Mouse (Mus musculus) embryonic fibroblast, embryonic 13.5 days (primary cell): ENCODE measurements around the gene Neb. TPM values are rescaled to one million over a fixed set of nuclear protein-coding genes. Genes with fewer than 3 reads are reported as not detected.
A peak's percentile ranks its signal among the peaks of the same experiment; 100 is the strongest.

Source experiments
- H3K27ac ChIP-seq: 2 replicates; pipeline ENCODE4 v1.5.1; 2012; ENCODE audit warnings: low read length, control low read depth, inconsistent platforms; ENCODE audit not compliant: insufficient read depth
- H3K4me1 ChIP-seq: 2 replicates; pipeline ENCODE4 v1.6.1; 2011; ENCODE audit warnings: low read length; ENCODE audit not compliant: control insufficient read depth, insufficient read depth
- H3K4me3 ChIP-seq: 2 replicates; pipeline ENCODE4 v1.5.1; 2011; ENCODE audit warnings: mild to moderate bottlenecking, control low read depth, low read length; ENCODE audit not compliant: insufficient read depth
- CTCF ChIP-seq: IDR thresholded peaks from 2 replicates; pipeline ENCODE4 v1.5.1; 2011; ENCODE audit warnings: mild to moderate bottlenecking, control low read depth, low read length, moderate library complexity, borderline replicate concordance; ENCODE audit not compliant: insufficient read depth
- POLR2A ChIP-seq: IDR thresholded peaks from 2 replicates; pipeline ENCODE4 v1.6.1; 2011; ENCODE audit warnings: low read depth, mild to moderate bottlenecking, control low read depth, low read length, moderate library complexity
- polyA plus RNA-seq: library from polyadenylated mRNA; stranded (reverse); fragments of >200 nt; gene quantifications from 2 replicates; pipeline ENCODE4 v1.2.4, GENCODE M21; 2011; ENCODE audit warnings: low read depth; ENCODE audit not compliant: missing spikeins, insufficient read length

Neb gene
- polyA plus RNA-seq = 0.53 and 1.1 TPM in 2 replicates

- H3K4me1 ChIP-seq = no peaks in the 10 kb centered on the region
- TF ChIP-seq POLR2A = no peak
- no peak for TF ChIP-seq CTCF
- H3K27ac ChIP-seq = no peak within 1 kb of the TSS
- H3K4me3 ChIP-seq = no peak within 1 kb of the TSS
These were observed at the start of gene Neb for GRCm38 (mm10) chr2:52378448-52378804. Gene Neb (minus strand): TSS chr2:52378474.

GRCm38 (mm10) chr2:52427383-52427782, 49.1 kb upstream of the Neb start:
- Histone ChIP-seq H3K4me3 (no peak overlapping the region), H3K4me1 (peaks cover 7% of the 10 kb centered on the region), H3K27ac (peak overlapping the region; percentile 92)
- TF ChIP-seq CTCF (no peak), POLR2A (no peak)

- TF ChIP-seq POLR2A (no peak), CTCF (no peak)
These were observed 47.8 kb upstream of the Neb start for GRCm38 (mm10) chr2:52426041-52426440.

GRCm38 (mm10) chr2:52425523-52425795, 47.2 kb upstream of the Neb start:
- Histone ChIP-seq H3K4me1 (peaks cover 13% of the 10 kb centered on the region), H3K27ac (peak overlapping the region; percentile 92)
- TF ChIP-seq CTCF (no peak), POLR2A (0 out of 2 replicates have a peak, but pooled peaks have one; percentile 21)

More at GRCm38 (mm10) chr2:52426041-52426440, 47.8 kb upstream of the Neb start:
- H3K4me3 ChIP-seq = peak overlapping the region; percentile 70
- peaks cover 11% of the 10 kb centered on the region for H3K4me1 ChIP-seq
- H3K27ac ChIP-seq = peak overlapping the region; percentile 92

GRCm38 (mm10) chr2:52424747-52425522, 46.7 kb upstream of the Neb start, which contains the start of gene Arl5a:
Gene Arl5a (minus strand): TSS chr2:52424901.
- TF ChIP-seq POLR2A (peak; percentile 81), CTCF (no peak)
- peak within 1 kb of the TSS; percentile 92 for H3K27ac ChIP-seq
- H3K4me3 ChIP-seq = peak within 1 kb of the TSS; percentile 93
- peaks cover 13% of the 10 kb centered on the region for H3K4me1 ChIP-seq

More at GRCm38 (mm10) chr2:52425523-52425795, 47.2 kb upstream of the Neb start:
- peak overlapping the region; percentile 70 for H3K4me3 ChIP-seq

- peak overlapping the region; percentile 93 for H3K4me3 ChIP-seq
- H3K27ac ChIP-seq = peak overlapping the region; percentile 62
- TF ChIP-seq POLR2A (peak; percentile 33; the same call in 1 of the 2 replicates), CTCF (no peak)
- peaks cover 13% of the 10 kb centered on the region for H3K4me1 ChIP-seq
These were observed 46.0 kb upstream of the Neb start for GRCm38 (mm10) chr2:52424248-52424728.

- Histone ChIP-seq H3K4me1 (peaks cover 13% of the 10 kb centered on the region), H3K4me3 (peak overlapping the region; percentile 93), H3K27ac (peak overlapping the region; percentile 44)
- TF ChIP-seq POLR2A (no peak), CTCF (no peak)
These were observed 45.5 kb upstream of the Neb start for GRCm38 (mm10) chr2:52423611-52424247.

- peaks cover 13% of the 10 kb centered on the region for H3K4me1 ChIP-seq
- no peak overlapping the region for H3K27ac ChIP-seq
- TF ChIP-seq POLR2A (no peak), CTCF (no peak)
- H3K4me3 ChIP-seq = peak overlapping the region; percentile 93
These were observed 44.8 kb upstream of the Neb start for GRCm38 (mm10) chr2:52422871-52423610.

GRCm38 (mm10) chr2:52421197-52421596, 42.9 kb upstream of the Neb start:
- TF ChIP-seq CTCF (no peak), POLR2A (no peak)
- H3K27ac ChIP-seq = no peak overlapping the region
- H3K4me3 ChIP-seq = no peak overlapping the region
- H3K4me1 ChIP-seq = peaks cover 7% of the 10 kb centered on the region
